Mouse (Mus musculus) myocyte (in vitro differentiated cells): ENCODE results near the gene Clp1. TPM values are rescaled to one million over a fixed set of nuclear protein-coding genes. Genes with fewer than 3 reads are reported as not detected.

Experiments used
- H3K27me3 ChIP-seq: one replicate; pipeline ENCODE4 v1.6.1; 2011; ENCODE audit not compliant: control insufficient read depth, insufficient read depth, insufficient read length
- H3K36me3 ChIP-seq: one replicate; pipeline ENCODE4 v1.6.1; 2011; ENCODE audit not compliant: control insufficient read depth, insufficient read depth
- H3K4me2 ChIP-seq: one replicate; pipeline ENCODE4 v1.6.1; 2011; ENCODE audit warnings: low read depth, control low read depth
- H3K4me3 ChIP-seq: one replicate; pipeline ENCODE4 v1.5.1; 2011; ENCODE audit warnings: mild to moderate bottlenecking, control low read depth, moderate library complexity
- H3K79me2 ChIP-seq: one replicate; pipeline ENCODE4 v1.6.1; 2011; ENCODE audit not compliant: control insufficient read depth, insufficient read depth
- H3ac ChIP-seq: one replicate; pipeline ENCODE4 v1.6.1; 2011; ENCODE audit not compliant: control insufficient read depth, insufficient read length
- CEBPB ChIP-seq: IDR thresholded peaks from 2 replicates; pipeline ENCODE4 v1.6.1; 2011; ENCODE audit warnings: mild to moderate bottlenecking, moderate library complexity; ENCODE audit not compliant: poor library complexity, insufficient read depth, severe bottlenecking
- E2F4 ChIP-seq: IDR thresholded peaks from one replicate; pipeline ENCODE4 v1.6.1; 2011; ENCODE audit warnings: mild to moderate bottlenecking, control low read depth, moderate library complexity; ENCODE audit not compliant: insufficient read depth
- MAX ChIP-seq: IDR thresholded peaks from one replicate; pipeline ENCODE4 v1.6.1; 2011; ENCODE audit warnings: low read depth, mild to moderate bottlenecking, control low read depth
- MYOD1 ChIP-seq, 3 experiments: IDR thresholded peaks; one replicate each; pipeline ENCODE4 v1.6.1; 2011; ENCODE audit warnings: control low read depth in 2 of 3, low read depth in 2 of 3, mild to moderate bottlenecking in 2 of 3, moderate library complexity in 1 of 3; ENCODE audit not compliant: insufficient read length in 2 of 3, control insufficient read depth in 1 of 3
- MYOG ChIP-seq, 3 experiments: IDR thresholded peaks; one replicate each; pipeline ENCODE4 v1.6.1; 2011; ENCODE audit warnings: control low read depth in 2 of 3, low read depth in 2 of 3, mild to moderate bottlenecking in 2 of 3; ENCODE audit not compliant: insufficient read length in 2 of 3, control insufficient read depth in 1 of 3, insufficient read depth in 1 of 3
- POLR2A ChIP-seq: IDR thresholded peaks from one replicate; pipeline ENCODE4 v1.6.1; 2011; ENCODE audit warnings: low read depth, mild to moderate bottlenecking, control low read depth, moderate library complexity; ENCODE audit not compliant: insufficient read length
- POLR2AphosphoS2 ChIP-seq: IDR thresholded peaks from one replicate; pipeline ENCODE4 v1.6.1; 2011; ENCODE audit warnings: low read depth, control low read depth; ENCODE audit not compliant: insufficient read length
- REST ChIP-seq: IDR thresholded peaks from one replicate; pipeline ENCODE4 v1.6.1; 2011; ENCODE audit warnings: mild to moderate bottlenecking, control low read depth, moderate library complexity; ENCODE audit not compliant: insufficient read depth, insufficient read length
- SRF ChIP-seq: IDR thresholded peaks from one replicate; pipeline ENCODE4 v1.6.1; 2011; ENCODE audit warnings: low read depth; ENCODE audit not compliant: control insufficient read depth, insufficient read length
- TCF12 ChIP-seq: IDR thresholded peaks from one replicate; pipeline ENCODE4 v1.6.1; 2011; ENCODE audit warnings: mild to moderate bottlenecking, control low read depth; ENCODE audit not compliant: poor library complexity, insufficient read depth, severe bottlenecking
- TCF3 ChIP-seq: IDR thresholded peaks from one replicate; pipeline ENCODE4 v1.6.1; 2011; ENCODE audit warnings: low read depth, control low read depth; ENCODE audit not compliant: insufficient read length
- USF1 ChIP-seq: IDR thresholded peaks from one replicate; pipeline ENCODE4 v1.6.1; 2011; ENCODE audit warnings: low read depth, mild to moderate bottlenecking, control low read depth, moderate library complexity
- polyA plus RNA-seq: library from polyadenylated mRNA; unstranded; fragments of >200 nt; fragmentation: generic; extraction: Trizol; gene quantifications from one replicate; pipeline ENCODE4 v1.2.1, GENCODE M21; 2012; ENCODE audit warnings: missing spikeins

Gene Clp1
- polyA plus RNA-seq, 1 experiment = 7.1 TPM

DNA sequence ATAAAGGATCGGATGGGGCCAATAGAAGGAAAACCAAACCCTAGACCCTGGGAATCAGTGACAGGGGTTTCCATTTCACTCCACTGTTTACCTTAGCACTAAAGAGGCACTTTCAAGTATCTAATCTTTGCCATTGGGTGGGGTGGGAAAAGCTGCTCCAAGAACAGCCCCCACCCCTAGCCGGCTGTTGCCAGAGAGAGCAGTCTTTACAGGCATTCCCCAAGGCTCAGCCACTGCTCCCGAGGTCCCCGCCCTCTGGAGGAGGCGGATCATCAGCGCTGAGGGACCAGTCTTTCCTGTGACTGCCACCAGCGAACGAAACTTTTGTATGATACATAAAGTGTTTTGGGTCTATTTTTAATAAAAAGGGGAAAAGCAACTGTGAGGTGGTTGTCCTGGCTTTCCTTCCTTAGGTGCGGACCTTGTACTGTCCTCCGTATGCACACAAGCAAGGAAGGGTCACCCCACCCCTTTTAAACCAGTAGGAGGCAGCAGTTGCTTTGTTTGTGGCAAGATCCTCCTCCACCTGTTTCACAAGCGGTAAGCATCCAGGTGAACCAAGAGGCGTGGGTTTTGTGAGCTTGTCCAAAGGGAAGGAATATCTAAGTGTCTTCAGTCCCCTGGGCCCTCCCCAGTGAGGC, 11.2 kb upstream of the Clp1 start:
- H3K4me3 ChIP-seq = no peak overlapping the region

DNA sequence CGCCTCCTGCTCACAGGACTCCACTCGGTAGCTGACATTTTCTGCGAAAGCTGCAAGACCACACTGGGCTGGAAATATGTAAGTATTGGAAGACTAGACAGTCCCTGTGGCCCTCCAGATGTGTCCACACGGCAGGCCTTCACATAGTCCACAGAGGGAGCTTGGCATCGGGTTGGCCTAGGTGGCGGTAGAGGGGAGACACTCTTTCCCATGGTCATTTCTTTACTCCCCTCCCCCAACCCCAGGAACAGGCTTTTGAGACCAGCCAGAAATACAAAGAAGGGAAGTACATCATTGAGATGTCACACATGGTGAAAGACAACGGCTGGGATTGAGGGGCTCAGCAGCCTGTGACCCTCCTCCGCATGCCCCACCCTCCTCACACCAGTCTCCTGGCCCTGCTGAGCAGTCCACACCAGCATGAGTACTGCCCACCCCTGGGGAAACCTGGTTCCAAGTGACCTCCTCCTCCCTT, 10.3 kb upstream of the Clp1 start:
- peaks cover 16% of the 10 kb centered on the region for H3K79me2 ChIP-seq
- TF ChIP-seq MAX = no peak
- TF ChIP-seq SRF = no peak
- TF ChIP-seq CEBPB = no peak
- no peak for TF ChIP-seq MYOD1 (IDR thresholded peaks at IDR 0.05; ENCODE audit: control insufficient read depth in 1 of 3, insufficient read length in 2 of 3, low read depth in 2 of 3)
- TF ChIP-seq TCF12 = no peak
- peak; percentile 18 for TF ChIP-seq POLR2A
- TF ChIP-seq E2F4 = no peak
- no peak for TF ChIP-seq MYOG (IDR thresholded peaks at IDR 0.05; ENCODE audit: control insufficient read depth in 1 of 3, insufficient read depth in 1 of 3, insufficient read length in 2 of 3, low read depth in 2 of 3)
- peak; percentile 98 for TF ChIP-seq POLR2AphosphoS2
- no peak overlapping the region for H3K4me3 ChIP-seq
- no peak overlapping the region for H3ac ChIP-seq
- no peaks in the 10 kb centered on the region for H3K27me3 ChIP-seq
- H3K36me3 ChIP-seq = no peaks in the 10 kb centered on the region
- H3K4me2 ChIP-seq = no peak overlapping the region

More for the DNA sequence above, 11.2 kb upstream of the Clp1 start:
- Histone ChIP-seq H3K27me3 (no peaks in the 10 kb centered on the region), H3ac (no peak overlapping the region), H3K79me2 (peaks cover 25% of the 10 kb centered on the region), H3K36me3 (no peaks in the 10 kb centered on the region), H3K4me2 (peak overlapping the region; percentile 53)
- TF ChIP-seq MYOG (IDR thresholded peaks at IDR 0.05; ENCODE audit: control insufficient read depth in 1 of 3, insufficient read depth in 1 of 3, insufficient read length in 2 of 3, low read depth in 2 of 3) (no peak), MYOD1 (IDR thresholded peaks at IDR 0.05; ENCODE audit: control insufficient read depth in 1 of 3, insufficient read length in 2 of 3, low read depth in 2 of 3) (no peak), POLR2AphosphoS2 (peak; percentile 88), REST (no peak), MAX (no peak), E2F4 (no peak), POLR2A (peak; percentile 19), TCF12 (no peak), SRF (no peak), USF1 (no peak)

DNA sequence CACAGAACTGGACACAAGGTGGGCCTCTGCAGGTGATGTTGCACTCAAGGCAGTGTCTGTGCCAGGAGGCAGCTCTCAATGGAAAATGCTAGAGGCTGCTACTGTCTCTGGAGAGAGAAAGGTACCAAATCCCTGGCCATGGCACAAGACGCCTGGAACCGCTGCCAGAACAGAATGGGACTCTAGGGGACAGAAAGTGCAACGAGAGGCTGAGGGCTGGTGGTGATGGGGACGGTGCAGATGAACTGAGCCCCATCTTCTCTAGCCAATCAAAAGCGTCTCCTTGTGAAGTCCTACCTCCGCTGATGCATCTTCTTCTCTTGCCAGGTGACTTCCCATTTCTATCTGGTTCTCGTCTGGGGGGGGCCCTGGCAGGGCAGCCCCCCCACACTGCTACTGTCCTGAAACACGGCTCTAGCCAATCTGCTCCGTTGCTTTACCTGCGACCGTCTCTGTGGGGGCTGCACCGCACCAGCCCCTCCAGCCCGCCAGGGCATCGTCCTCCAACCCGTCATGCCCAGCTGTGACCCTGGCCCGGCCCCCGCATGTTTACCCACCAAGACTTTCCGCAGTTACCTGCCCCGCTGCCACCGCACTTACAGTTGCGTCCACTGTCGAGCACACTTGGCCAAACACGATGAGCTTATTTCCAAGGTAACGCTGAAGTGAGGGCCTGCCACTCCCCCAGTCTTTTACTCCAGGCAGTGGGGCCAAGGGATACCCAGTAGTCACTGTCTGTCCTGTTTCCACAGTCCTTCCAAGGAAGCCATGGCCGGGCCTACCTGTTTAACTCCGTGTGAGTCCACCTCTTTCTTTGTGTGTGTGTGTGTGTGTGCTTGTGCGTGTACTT, 9.4 kb upstream of the Clp1 start:
- Histone ChIP-seq H3K4me2 (no peak overlapping the region), H3K79me2 (peaks cover 6% of the 10 kb centered on the region), H3K27me3 (no peaks in the 10 kb centered on the region), H3ac (no peak overlapping the region), H3K4me3 (no peak overlapping the region), H3K36me3 (no peaks in the 10 kb centered on the region)
- TF ChIP-seq POLR2A (peak; percentile 32), TCF12 (no peak), POLR2AphosphoS2 (peak; percentile 80)

DNA sequence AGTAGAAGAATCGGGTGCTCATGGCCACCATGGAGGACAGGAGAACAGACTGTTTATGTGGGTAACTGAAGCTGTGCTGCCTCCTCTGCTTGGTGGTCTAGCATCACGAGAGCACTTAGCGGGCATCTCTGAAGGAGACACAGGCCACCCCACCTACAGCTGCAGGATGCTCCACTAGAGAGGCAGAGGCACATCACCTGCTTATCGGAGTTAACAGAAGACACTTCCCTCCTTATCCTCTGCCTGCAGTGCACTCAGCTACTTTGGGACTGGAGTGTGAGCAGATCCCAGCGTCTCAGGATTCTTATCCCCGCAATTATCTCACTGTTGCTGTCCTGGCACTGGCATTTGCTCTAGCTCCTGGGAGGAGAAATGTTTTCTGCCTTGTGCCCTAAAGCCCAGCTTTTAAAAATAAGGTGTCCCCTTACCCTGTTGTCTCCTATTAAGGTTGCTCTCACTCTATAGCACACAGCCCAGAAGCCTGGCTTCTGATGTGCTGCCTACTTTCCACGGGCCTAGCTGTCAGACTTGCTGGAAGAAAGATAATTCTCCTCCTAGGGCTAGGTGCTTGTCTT, 8.3 kb upstream of the Clp1 start:
- Histone ChIP-seq H3ac (no peak overlapping the region), H3K36me3 (no peaks in the 10 kb centered on the region), H3K27me3 (no peaks in the 10 kb centered on the region), H3K79me2 (no peaks in the 10 kb centered on the region), H3K4me3 (peak overlapping the region; percentile 15), H3K4me2 (peak overlapping the region; percentile 94)
- TF ChIP-seq TCF12 = no peak
- TF ChIP-seq POLR2AphosphoS2 = peak; percentile 91

DNA sequence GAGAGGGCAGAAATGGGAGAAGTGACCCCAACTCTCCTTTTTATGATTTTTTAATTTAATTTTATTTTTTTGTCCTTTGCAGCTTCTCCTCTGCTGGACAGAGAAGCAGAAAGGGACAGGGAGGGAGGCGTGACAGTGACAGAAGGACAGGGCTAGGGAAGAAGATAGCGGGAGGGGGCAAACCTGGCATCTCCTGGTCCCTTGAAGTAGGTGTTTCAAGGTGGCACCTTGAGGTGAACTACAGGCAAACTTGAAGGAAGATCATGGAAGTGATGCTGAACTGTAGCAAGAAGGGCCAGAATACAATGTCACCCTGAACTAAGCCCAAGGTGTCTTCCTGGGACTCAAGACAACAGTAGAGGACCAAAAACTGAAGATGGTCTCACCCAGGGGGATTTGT, 7.8 kb upstream of the Clp1 start:
- TF ChIP-seq TCF12 (no peak), MYOG (IDR thresholded peaks at IDR 0.05; ENCODE audit: control insufficient read depth in 1 of 3, insufficient read depth in 1 of 3, insufficient read length in 2 of 3, low read depth in 2 of 3) (no peak), MAX (no peak), POLR2AphosphoS2 (no peak), CEBPB (no peak), POLR2A (no peak), SRF (no peak), USF1 (no peak), E2F4 (no peak), TCF3 (no peak), REST (no peak), MYOD1 (IDR thresholded peaks at IDR 0.05; ENCODE audit: control insufficient read depth in 1 of 3, insufficient read length in 2 of 3, low read depth in 2 of 3) (no peak)

More for the DNA sequence above, 7.8 kb upstream of the Clp1 start:
- peak overlapping the region; percentile 94 for H3K4me2 ChIP-seq
- no peaks in the 10 kb centered on the region for H3K27me3 ChIP-seq
- no peaks in the 10 kb centered on the region for H3K36me3 ChIP-seq
- H3K4me3 ChIP-seq = peak overlapping the region; percentile 15
- H3K79me2 ChIP-seq = no peaks in the 10 kb centered on the region
- H3ac ChIP-seq = no peak overlapping the region
